Mouse (Mus musculus): ENCODE measurements around the gene Glul. TPM values are rescaled to one million over a fixed set of nuclear protein-coding genes. Genes with fewer than 3 reads are reported as not detected.

Gene Glul
- polyA plus RNA-seq, 1 experiment from 2014 or later, result 146 TPM

DNA sequence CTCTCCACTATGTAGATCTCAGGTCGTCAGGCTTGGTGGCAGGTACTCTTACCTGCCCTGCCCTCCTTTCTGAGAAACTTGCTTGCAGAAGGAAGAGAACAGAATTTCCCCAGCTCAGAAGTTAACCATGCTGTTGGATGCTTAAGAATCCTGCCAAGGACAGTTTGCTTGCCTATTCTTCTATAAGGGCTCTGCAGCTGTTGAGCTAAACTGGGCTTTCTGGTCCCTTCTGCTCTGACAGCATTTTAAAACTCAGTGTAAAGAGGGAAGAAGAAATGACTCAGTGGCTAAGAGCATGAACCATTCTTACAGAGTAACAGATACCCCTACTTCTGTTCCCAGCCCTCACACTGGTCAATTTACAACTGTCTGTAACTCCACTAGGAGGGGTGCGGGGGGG, 41.2 kb downstream of the Glul start:
- Histone ChIP-seq H3K4me1 (replicated peaks; ENCODE audit: control insufficient read depth, insufficient read depth, low read length) (no peaks in the 10 kb centered on the region), H3K27ac (ENCODE audit: low read depth, low read length) (no peak overlapping the region), H3K4me3 (ENCODE audit: low read depth, low read length) (no peak overlapping the region), H3K9me3 (ENCODE audit: control insufficient read depth, low read length) (no peaks in the 10 kb centered on the region), H3K36me3 (ENCODE audit: control insufficient read depth, insufficient read depth, low read length) (no peaks in the 10 kb centered on the region), H3K9ac (ENCODE audit: low read depth, low read length) (no peak overlapping the region), H3K4me2 (no peak overlapping the region), H3K27me3 (replicated peaks; ENCODE audit: control insufficient read depth, insufficient read depth, low read length) (no peaks in the 10 kb centered on the region)
- WGBS, result 78% methylated on average over 2 of the region's 2 CpGs
- no peak for ATAC-seq (replicated peaks; ENCODE audit: low FRiP score)
- DNase-seq (ENCODE audit: low spot score), result no peak

DNA sequence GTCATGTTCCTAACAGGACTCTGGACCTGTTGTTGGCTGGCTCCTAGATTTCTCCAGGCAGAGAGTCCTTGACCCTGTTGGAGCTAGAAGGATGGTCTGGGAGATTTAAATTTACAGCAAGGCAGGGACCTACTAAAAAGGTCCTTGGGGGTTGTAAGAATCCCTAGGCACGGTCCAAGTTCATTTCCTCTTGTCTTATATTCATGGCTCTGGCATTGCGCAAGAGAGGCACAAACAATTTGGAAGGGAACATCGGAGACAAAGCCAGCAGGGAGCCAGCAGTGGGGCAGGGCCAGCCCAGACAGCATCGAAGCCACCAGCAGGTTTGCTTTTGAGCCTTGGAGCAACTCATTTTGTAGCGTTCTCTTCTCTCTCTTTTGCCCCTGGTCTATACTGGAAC, 45.4 kb downstream of the Glul start:
- Histone ChIP-seq H3K4me3 (ENCODE audit: low read depth, low read length) (no peak overlapping the region), H3K9ac (ENCODE audit: low read depth, low read length) (no peak overlapping the region), H3K4me2 (no peak overlapping the region), H3K4me1 (replicated peaks; ENCODE audit: control insufficient read depth, insufficient read depth, low read length) (no peaks in the 10 kb centered on the region), H3K9me3 (ENCODE audit: control insufficient read depth, low read length) (no peaks in the 10 kb centered on the region), H3K36me3 (ENCODE audit: control insufficient read depth, insufficient read depth, low read length) (no peaks in the 10 kb centered on the region), H3K27me3 (replicated peaks; ENCODE audit: control insufficient read depth, insufficient read depth, low read length) (no peaks in the 10 kb centered on the region), H3K27ac (ENCODE audit: low read depth, low read length) (no peak overlapping the region)
- WGBS, result 74% methylated on average over 5 of the region's 5 CpGs
- no peak for DNase-seq (ENCODE audit: low spot score)
- ATAC-seq (replicated peaks; ENCODE audit: low FRiP score), result no peak

DNA sequence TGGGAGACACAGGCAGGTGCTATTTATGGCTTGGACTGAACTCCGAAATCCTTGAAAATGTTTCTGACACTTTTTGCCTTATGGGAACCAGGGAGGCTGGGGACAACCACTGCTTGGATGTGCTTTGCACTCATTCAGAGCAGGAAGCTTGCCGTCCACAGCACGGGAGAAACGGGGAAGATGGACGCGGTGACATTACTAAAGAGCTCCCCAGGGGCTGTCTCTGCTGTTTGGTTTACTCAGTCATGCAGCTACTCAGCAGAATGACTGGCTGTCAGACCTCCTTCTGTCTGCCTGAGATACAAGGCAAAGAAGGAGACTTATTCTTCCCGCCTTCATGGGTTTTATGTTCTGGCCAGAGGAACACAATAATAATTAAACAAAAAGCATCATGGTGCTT, 47.2 kb downstream of the Glul start:
- H3K27ac ChIP-seq (ENCODE audit: low read depth, low read length), result no peak overlapping the region
- H3K4me3 ChIP-seq (ENCODE audit: low read depth, low read length), result no peak overlapping the region
- ATAC-seq (replicated peaks; ENCODE audit: low FRiP score), result no peak
- no peaks in the 10 kb centered on the region for H3K9me3 ChIP-seq (ENCODE audit: control insufficient read depth, low read length)
- no peak overlapping the region for H3K4me2 ChIP-seq
- no peak overlapping the region for H3K9ac ChIP-seq (ENCODE audit: low read depth, low read length)
- H3K27me3 ChIP-seq (replicated peaks; ENCODE audit: control insufficient read depth, insufficient read depth, low read length), result no peaks in the 10 kb centered on the region
- WGBS, result 72% methylated on average over 7 of the region's 7 CpGs
- no peaks in the 10 kb centered on the region for H3K36me3 ChIP-seq (ENCODE audit: control insufficient read depth, insufficient read depth, low read length)
- no peaks in the 10 kb centered on the region for H3K4me1 ChIP-seq (replicated peaks; ENCODE audit: control insufficient read depth, insufficient read depth, low read length)
- no peak for DNase-seq (ENCODE audit: low spot score)

DNA sequence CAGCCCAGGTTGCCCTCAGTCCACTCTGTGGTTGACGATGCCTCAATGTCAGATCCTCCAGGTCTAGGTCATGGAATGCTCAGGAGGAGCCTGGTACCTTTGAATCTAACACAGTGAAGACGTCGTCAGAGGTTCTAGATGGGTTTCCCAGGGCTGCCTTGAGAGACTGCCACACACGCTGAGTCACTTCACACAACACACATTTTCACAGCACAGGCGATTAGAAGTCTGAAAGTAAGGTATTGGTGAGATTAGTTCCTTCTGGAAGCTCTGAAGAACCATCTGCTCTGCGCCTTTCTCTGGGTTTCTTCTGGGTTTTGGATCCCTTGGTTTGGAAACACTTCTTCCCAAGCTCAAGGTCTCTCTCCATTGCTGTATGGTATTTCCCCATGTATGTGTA, 48.1 kb downstream of the Glul start:
- DNase-seq (ENCODE audit: low spot score) (no peak), ATAC-seq (replicated peaks; ENCODE audit: low FRiP score) (no peak)
- 84% methylated on average over 6 of the region's 6 CpGs for WGBS

DNA sequence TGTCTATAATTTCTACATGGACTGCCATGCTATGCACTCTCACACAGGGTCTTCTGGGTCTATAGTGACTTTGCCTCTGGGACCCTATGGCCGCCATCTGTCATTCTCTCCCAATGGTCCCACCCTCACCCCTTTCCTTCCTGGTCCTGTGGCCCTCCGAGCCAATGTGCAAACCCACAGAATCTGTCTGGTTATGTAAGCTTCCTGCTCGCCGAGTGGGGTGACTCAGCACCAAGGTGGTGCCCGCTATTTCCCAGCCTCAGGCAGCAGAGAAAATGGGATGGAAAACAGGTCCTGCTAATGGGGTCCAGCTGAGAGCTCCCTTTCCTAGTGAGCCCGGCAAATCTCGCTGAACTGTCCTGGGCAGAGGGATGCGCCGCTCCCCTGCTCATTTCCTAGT, 53.5 kb downstream of the Glul start:
- DNase-seq (ENCODE audit: low spot score) (no peak), ATAC-seq (replicated peaks; ENCODE audit: low FRiP score) (no peak)
- no peak overlapping the region for H3K4me3 ChIP-seq (ENCODE audit: low read depth, low read length)
- peaks cover 4% of the 10 kb centered on the region; the same call in 1 of the 2 replicates for H3K4me1 ChIP-seq (replicated peaks; ENCODE audit: control insufficient read depth, insufficient read depth, low read length)
- no peaks in the 10 kb centered on the region for H3K27me3 ChIP-seq (replicated peaks; ENCODE audit: control insufficient read depth, insufficient read depth, low read length)
- no peaks in the 10 kb centered on the region for H3K36me3 ChIP-seq (ENCODE audit: control insufficient read depth, insufficient read depth, low read length)
- WGBS, result 77% methylated on average over 9 of the region's 9 CpGs
- H3K9ac ChIP-seq (ENCODE audit: low read depth, low read length), result no peak overlapping the region
- H3K4me2 ChIP-seq, result no peak overlapping the region
- H3K27ac ChIP-seq (ENCODE audit: low read depth, low read length), result no peak overlapping the region
- H3K9me3 ChIP-seq (ENCODE audit: control insufficient read depth, low read length), result no peaks in the 10 kb centered on the region

More for the DNA sequence above, 48.1 kb downstream of the Glul start:
- no peak overlapping the region for H3K4me3 ChIP-seq (ENCODE audit: low read depth, low read length)
- no peaks in the 10 kb centered on the region for H3K9me3 ChIP-seq (ENCODE audit: control insufficient read depth, low read length)
- H3K36me3 ChIP-seq (ENCODE audit: control insufficient read depth, insufficient read depth, low read length), result no peaks in the 10 kb centered on the region
- H3K4me2 ChIP-seq, result no peak overlapping the region
- H3K27ac ChIP-seq (ENCODE audit: low read depth, low read length), result no peak overlapping the region
- H3K27me3 ChIP-seq (replicated peaks; ENCODE audit: control insufficient read depth, insufficient read depth, low read length), result no peaks in the 10 kb centered on the region
- H3K4me1 ChIP-seq (replicated peaks; ENCODE audit: control insufficient read depth, insufficient read depth, low read length), result no peaks in the 10 kb centered on the region
- H3K9ac ChIP-seq (ENCODE audit: low read depth, low read length), result no peak overlapping the region

DNA sequence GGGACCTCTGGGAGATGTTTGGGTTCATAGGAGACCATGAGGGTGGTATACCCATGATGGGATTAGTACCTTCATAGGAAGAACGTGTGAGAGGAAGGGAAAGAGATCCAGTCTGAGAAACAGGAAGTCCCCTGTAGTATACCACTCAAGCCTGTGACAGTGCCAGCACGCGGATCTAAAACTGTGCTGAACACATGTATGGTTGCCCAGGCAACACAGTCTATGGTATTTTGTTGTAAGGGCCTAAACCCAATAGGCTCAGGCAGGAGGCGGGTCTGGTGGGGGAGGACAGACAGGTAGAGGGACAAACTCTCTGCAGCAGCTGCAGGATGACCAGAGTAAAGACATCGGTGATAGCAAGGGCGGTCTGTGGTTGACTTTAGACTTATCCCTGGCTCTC, 54.1 kb downstream of the Glul start:
- Histone ChIP-seq H3K4me2 (no peak overlapping the region), H3K4me3 (ENCODE audit: low read depth, low read length) (no peak overlapping the region), H3K36me3 (ENCODE audit: control insufficient read depth, insufficient read depth, low read length) (no peaks in the 10 kb centered on the region), H3K9ac (ENCODE audit: low read depth, low read length) (no peak overlapping the region), H3K27ac (ENCODE audit: low read depth, low read length) (no peak overlapping the region), H3K4me1 (replicated peaks; ENCODE audit: control insufficient read depth, insufficient read depth, low read length) (peaks cover 4% of the 10 kb centered on the region; the same call in 1 of the 2 replicates), H3K9me3 (ENCODE audit: control insufficient read depth, low read length) (no peaks in the 10 kb centered on the region), H3K27me3 (replicated peaks; ENCODE audit: control insufficient read depth, insufficient read depth, low read length) (no peaks in the 10 kb centered on the region)
- 0 out of 2 replicates have a peak, but pooled peaks have one; percentile 34 for ATAC-seq (replicated peaks; ENCODE audit: low FRiP score)
- WGBS, result 71% methylated on average over 6 of the region's 6 CpGs
- no peak for DNase-seq (ENCODE audit: low spot score)

DNA sequence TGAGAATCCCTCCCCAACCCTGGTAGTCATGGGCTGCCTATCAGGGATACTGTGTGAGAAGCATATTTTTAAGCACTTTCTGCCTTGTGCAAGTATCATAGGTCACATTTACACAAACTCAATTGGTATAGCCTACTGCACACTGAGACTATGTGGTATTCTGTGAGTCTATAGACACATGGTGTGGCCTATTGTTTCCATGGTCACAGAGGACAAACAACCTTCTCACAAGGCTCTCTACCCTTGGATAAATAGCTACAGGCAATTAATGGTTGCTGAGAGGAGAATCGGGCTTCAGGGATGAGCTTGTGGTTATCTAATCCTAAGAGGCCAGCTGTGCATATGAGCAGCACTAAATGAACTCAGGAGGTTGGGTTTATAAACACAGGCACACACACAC, 58.1 kb downstream of the Glul start:
- Histone ChIP-seq H3K9ac (ENCODE audit: low read depth, low read length) (no peak overlapping the region), H3K27me3 (replicated peaks; ENCODE audit: control insufficient read depth, insufficient read depth, low read length) (no peaks in the 10 kb centered on the region), H3K27ac (ENCODE audit: low read depth, low read length) (no peak overlapping the region), H3K36me3 (ENCODE audit: control insufficient read depth, insufficient read depth, low read length) (no peaks in the 10 kb centered on the region), H3K9me3 (ENCODE audit: control insufficient read depth, low read length) (no peaks in the 10 kb centered on the region), H3K4me1 (replicated peaks; ENCODE audit: control insufficient read depth, insufficient read depth, low read length) (peaks cover 4% of the 10 kb centered on the region; the same call in 1 of the 2 replicates), H3K4me2 (no peak overlapping the region), H3K4me3 (ENCODE audit: low read depth, low read length) (no peak overlapping the region)
- 54% methylated on average over 1 of the region's 1 CpGs for WGBS
- ATAC-seq (replicated peaks; ENCODE audit: low FRiP score) (no peak), DNase-seq (ENCODE audit: low spot score) (no peak)

Small RNAs within 50 kb of the gene (microRNA-seq; reads per million reads assigned to microRNA genes)
- 65.8 reads per million, percentile 45 among the genes with 10 or more reads in this experiment for gene Mir8114 (ENCODE audit: borderline number of aligned reads)

Other genes starting within 250 kb of the Glul start
- gene Rgs8, start 246.9 kb upstream of the Glul start, polyA plus RNA-seq (2014; fragmentation: Nextera tagmentation; extraction: Ambion mirVana), result 0.09 and 0.19 TPM in 2 replicates
- 0.94 and 1.3 TPM in 2 replicates for gene Rgs16, start 159.6 kb upstream of the Glul start, polyA plus RNA-seq (2014; fragmentation: Nextera tagmentation; extraction: Ambion mirVana)
- gene Rnasel, start 150.5 kb upstream of the Glul start, polyA plus RNA-seq (2014; fragmentation: Nextera tagmentation; extraction: Ambion mirVana), result 5.4 and 7.2 TPM in 2 replicates
- 0.07 TPM in 1 of 2 replicates, not detected in the other for gene Rgsl1, start 55.8 kb upstream of the Glul start, polyA plus RNA-seq (2014; fragmentation: Nextera tagmentation; extraction: Ambion mirVana)
- gene Teddm1b, start 25.6 kb upstream of the Glul start, polyA plus RNA-seq (2014; fragmentation: Nextera tagmentation; extraction: Ambion mirVana), result 0.40 and 0.49 TPM in 2 replicates
- gene Teddm1a, start 8.2 kb upstream of the Glul start, polyA plus RNA-seq (2014; fragmentation: Nextera tagmentation; extraction: Ambion mirVana), result not detected in 2 replicates
- gene Teddm2, start 284 bp downstream of the Glul start, polyA plus RNA-seq (2014; fragmentation: Nextera tagmentation; extraction: Ambion mirVana), result 0.21 and 0.45 TPM in 2 replicates

Measured in liver, embryonic 11.5 days (tissue).